Mouse (Mus musculus) bone marrow, adult 2 months (tissue): ENCODE measurements at regions not wholly inside any gene's neighbourhood (a gene's known extent, or its start where the extent isn't known, plus 50 kb on each side); places are given as distances from the start of the nearest gene placed in this dataset.

Source experiments
- CTCF ChIP-seq: fragments of 200-500 bp; IDR thresholded peaks from 2 replicates; pipeline ENCODE4 v1.5.1; 2011; ENCODE audit warnings: low read length, control low read depth; ENCODE audit not compliant: control insufficient read depth, insufficient read depth
- POLR2A ChIP-seq: fragments of 200-500 bp; IDR thresholded peaks from 2 replicates; pipeline ENCODE4 v1.6.1; 2011; ENCODE audit warnings: low read depth, mild to moderate bottlenecking, control low read depth, low read length, borderline replicate concordance; ENCODE audit not compliant: control insufficient read depth

DNA sequence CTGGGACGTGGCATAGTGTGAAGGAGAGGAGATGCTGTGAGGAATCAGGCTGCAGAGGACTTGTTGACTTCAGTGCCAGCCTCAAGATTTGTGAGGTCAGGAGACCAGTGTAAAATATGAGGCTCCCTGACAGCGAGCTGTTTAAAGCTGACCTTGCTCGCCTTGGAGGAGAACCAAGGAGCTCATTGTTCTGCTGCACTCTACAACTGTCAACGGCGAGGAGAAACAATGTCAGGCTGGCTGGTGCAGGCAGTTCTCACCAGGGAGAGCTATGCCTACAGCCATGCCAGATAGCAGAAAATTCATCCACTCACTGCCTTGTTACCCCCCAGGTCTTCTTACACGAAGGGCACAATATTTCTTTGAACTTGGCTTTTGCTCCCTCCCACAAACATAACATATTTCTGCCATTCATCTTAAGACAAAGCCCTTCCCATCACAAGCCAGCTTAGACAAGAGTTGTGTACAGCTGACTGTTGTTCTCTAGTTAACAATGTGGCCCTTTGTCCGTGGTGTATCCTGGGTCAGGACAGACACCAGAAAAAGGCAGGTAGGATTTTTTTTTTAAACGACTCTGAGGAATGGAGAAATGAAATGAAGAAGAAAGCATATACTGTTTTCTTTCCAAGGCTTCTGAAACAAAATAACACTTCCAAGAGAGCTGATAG lies 131.5 kb downstream of the Zpld1 start:
- TF ChIP-seq CTCF (no peak), POLR2A (no peak)
